Mouse (Mus musculus) right cerebral cortex, postnatal 4 days (tissue): ENCODE measurements at regions not wholly inside any gene's neighbourhood (a gene's known extent, or its start where the extent isn't known, plus 50 kb on each side); places are given as distances from the start of the nearest gene placed in this dataset.

Experiments
- DNase-seq: peaks from one replicate; pipeline ENCODE4 v3.0.0-alpha.2; 2022

GRCm38 (mm10) chr2:170218230-170219044, 70.5 kb upstream of the Zfp217 start:
- DNase-seq = peak; percentile 63

GRCm38 (mm10) chr2:170216311-170216710, 68.4 kb upstream of the Zfp217 start:
- DNase-seq = no peak

GRCm38 (mm10) chr2:170209121-170209520, 61.2 kb upstream of the Zfp217 start:
- DNase-seq = no peak

- DNase-seq = no peak
Observed at GRCm38 (mm10) chr2:170207878-170208277, 60.0 kb upstream of the Zfp217 start.

- no peak for DNase-seq
Observed at GRCm38 (mm10) chr2:170207395-170207794, 59.5 kb upstream of the Zfp217 start.

GRCm38 (mm10) chr2:170206870-170207269, 59.0 kb upstream of the Zfp217 start:
- no peak for DNase-seq

- DNase-seq = no peak
Observed at GRCm38 (mm10) chr2:170206442-170206754, 58.5 kb upstream of the Zfp217 start.

GRCm38 (mm10) chr2:170205591-170206441, 57.9 kb upstream of the Zfp217 start:
- DNase-seq = no peak

- no peak for DNase-seq
Observed at GRCm38 (mm10) chr2:170204768-170205514, 57.0 kb upstream of the Zfp217 start.

GRCm38 (mm10) chr2:170203496-170203895, 55.6 kb upstream of the Zfp217 start:
- no peak for DNase-seq

GRCm38 (mm10) chr2:170201816-170202371, 54.0 kb upstream of the Zfp217 start:
- no peak for DNase-seq
